Mouse (Mus musculus) hindbrain, embryonic 12.5 days (tissue): Measurements from ENCODE around the gene Spef1. TPM values are rescaled to one million over a fixed set of nuclear protein-coding genes. Genes with fewer than 3 reads are reported as not detected.

Experiments used
- ATAC-seq: fragments of 200-750 bp; cut with Nextera tagmentation; 2 replicates; pipeline ENCODE4 v1.8.0; 2017; ENCODE audit warnings: moderate TSS enrichment; ENCODE audit not compliant: low FRiP score
- H3K27ac ChIP-seq: fragments of 300-500 bp; sonication (generic); 2 replicates; pipeline ENCODE4 v1.5.1; 2016; ENCODE audit warnings: mild to moderate bottlenecking
- H3K27me3 ChIP-seq: fragments of 300-500 bp; sonication (generic); 2 replicates; pipeline ENCODE4 v1.6.1; 2016; ENCODE audit warnings: mild to moderate bottlenecking
- H3K36me3 ChIP-seq: fragments of 300-500 bp; sonication (generic); 2 replicates; pipeline ENCODE4 v1.6.1; 2016; ENCODE audit warnings: mild to moderate bottlenecking
- H3K4me1 ChIP-seq: fragments of 300-500 bp; sonication (generic); 2 replicates; pipeline ENCODE4 v1.6.1; 2016
- H3K4me2 ChIP-seq: fragments of 300-500 bp; sonication (generic); replicated peaks from 2 replicates; pipeline ENCODE4 v1.6.1; 2016; ENCODE audit warnings: mild to moderate bottlenecking
- H3K4me3 ChIP-seq: fragments of 300-500 bp; sonication (generic); 2 replicates; pipeline ENCODE4 v1.5.1; 2016; ENCODE audit warnings: mild to moderate bottlenecking
- H3K9ac ChIP-seq: fragments of 300-500 bp; sonication (generic); 2 replicates; pipeline ENCODE4 v1.6.1; 2016; ENCODE audit warnings: mild to moderate bottlenecking, moderate library complexity
- H3K9me3 ChIP-seq: fragments of 300-500 bp; sonication (generic); replicated peaks from 2 replicates; pipeline ENCODE4 v1.6.1; 2016; ENCODE audit warnings: mild to moderate bottlenecking
- WGBS: fragments of 180-500 bp; shearing (Covaris S2); methylation state at CpG from one replicate; pipeline ENCODE4 v1.1.7; 2016; 5-methylcytosine and 5-hydroxymethylcytosine counted together
- polyA plus RNA-seq: library from polyadenylated mRNA; unstranded; fragments of >200 nt; fragmentation: Nextera tagmentation; extraction: Ambion mirVana; gene quantifications from 2 replicates; pipeline ENCODE4 v1.2.1, GENCODE M21; 2016

Gene Spef1
- polyA plus RNA-seq, 1 experiment from 2014 or later, result 8.9 TPM

DNA sequence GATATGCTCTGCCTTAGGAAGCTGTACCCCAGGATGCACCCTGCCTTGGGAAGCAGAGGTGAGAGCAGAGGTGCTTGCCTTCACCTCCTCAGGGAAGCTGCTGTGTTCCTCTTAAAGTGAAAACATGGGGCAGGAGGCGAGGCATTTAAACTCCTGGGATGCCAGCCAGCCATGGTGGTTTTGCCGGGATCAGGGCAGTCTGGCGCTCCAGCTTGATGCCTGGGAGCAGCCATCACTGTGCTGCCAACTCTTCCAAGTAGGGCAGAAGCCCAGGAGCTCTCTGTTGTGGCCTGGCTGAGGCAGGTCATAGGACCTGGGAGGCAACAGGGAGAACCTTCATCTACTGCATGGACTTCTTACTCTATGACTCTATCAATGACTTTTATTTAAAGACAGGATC lies 14.2 kb upstream of the Spef1 start:
- ATAC-seq, result no peak
- Histone ChIP-seq H3K4me3 (no peak overlapping the region), H3K4me1 (no peaks in the 10 kb centered on the region; the same call in 1 of the 2 replicates), H3K27me3 (no peaks in the 10 kb centered on the region), H3K27ac (no peak overlapping the region), H3K36me3 (peaks cover 19% of the 10 kb centered on the region), H3K9me3 (no peaks in the 10 kb centered on the region), H3K9ac (no peak overlapping the region), H3K4me2 (no peak overlapping the region)
- WGBS, result 94% methylated on average over 3 of the region's 3 CpGs

- H3K36me3 ChIP-seq, result peaks cover 23% of the 10 kb centered on the region
- H3K27ac ChIP-seq, result no peak overlapping the region
- WGBS, result 82% methylated on average over 2 of the region's 2 CpGs
- H3K4me3 ChIP-seq, result no peak overlapping the region
- H3K9ac ChIP-seq, result no peak overlapping the region
- no peaks in the 10 kb centered on the region; the same call in 1 of the 2 replicates for H3K4me1 ChIP-seq
- no peaks in the 10 kb centered on the region for H3K27me3 ChIP-seq
- no peak overlapping the region for H3K4me2 ChIP-seq
- ATAC-seq, result no peak
- H3K9me3 ChIP-seq, result no peaks in the 10 kb centered on the region
These were observed 13.6 kb upstream of the Spef1 start for GRCm38 (mm10) chr2:131200710-131201109.

DNA sequence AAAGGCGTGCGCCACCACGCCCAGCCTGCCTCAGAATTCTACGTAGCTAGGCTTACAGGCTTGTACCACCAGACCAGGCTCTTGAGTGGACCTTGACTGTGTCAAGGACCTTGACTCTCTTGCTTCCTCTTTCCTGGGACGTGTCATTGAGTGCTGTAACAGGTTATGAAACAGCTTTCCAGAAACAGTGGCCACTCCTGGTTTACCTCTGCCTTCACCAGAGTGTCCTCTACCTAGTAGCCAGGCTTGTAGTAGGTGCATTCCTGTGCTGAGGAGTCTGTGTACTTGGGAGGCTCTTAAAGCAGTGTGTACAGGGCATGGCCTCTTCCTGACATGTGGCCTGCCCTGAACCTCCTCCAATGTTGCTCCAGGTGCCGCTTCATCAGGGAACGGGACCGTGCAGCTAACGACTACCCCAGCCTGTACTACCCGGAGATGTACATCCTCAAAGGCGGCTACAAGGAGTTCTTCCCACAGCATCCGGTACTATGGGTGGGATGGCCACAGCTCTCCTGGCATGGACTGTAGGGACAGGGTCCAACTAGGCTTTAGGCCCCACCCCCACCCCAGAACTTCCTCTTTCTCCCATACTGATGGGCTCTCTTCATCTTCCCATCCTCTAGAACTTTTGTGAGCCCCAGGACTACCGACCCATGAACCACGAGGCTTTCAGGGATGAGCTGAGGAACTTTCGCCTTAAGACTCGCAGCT lies 9.7 kb upstream of the Spef1 start:
- no peaks in the 10 kb centered on the region for H3K27me3 ChIP-seq
- H3K9ac ChIP-seq, result no peak overlapping the region
- peaks cover 57% of the 10 kb centered on the region for H3K36me3 ChIP-seq
- 0 out of 2 replicates have a peak, but pooled peaks cover 1% of the 10 kb centered on the region for H3K4me1 ChIP-seq
- H3K27ac ChIP-seq, result no peak overlapping the region
- ATAC-seq, result no peak
- WGBS, result 95% methylated on average over 16 of the region's 16 CpGs
- no peak overlapping the region for H3K4me2 ChIP-seq
- H3K9me3 ChIP-seq, result no peaks in the 10 kb centered on the region
- H3K4me3 ChIP-seq, result no peak overlapping the region

GRCm38 (mm10) chr2:131191005-131191390 lies 3.9 kb upstream of the Spef1 start:
- peaks cover 39% of the 10 kb centered on the region for H3K36me3 ChIP-seq
- H3K9ac ChIP-seq, result no peak overlapping the region
- ATAC-seq, result no peak
- no peaks in the 10 kb centered on the region for H3K9me3 ChIP-seq
- H3K27ac ChIP-seq, result peak overlapping the region; percentile 87
- no peaks in the 10 kb centered on the region for H3K27me3 ChIP-seq
- 0 out of 2 replicates have a peak overlapping the region, but pooled peaks have one; percentile 29 for H3K4me2 ChIP-seq
- no peak overlapping the region for H3K4me3 ChIP-seq
- peaks cover 46% of the 10 kb centered on the region for H3K4me1 ChIP-seq
- whole genome bisulfite sequencing, result 68% methylated on average over 7 of the region's 7 CpGs

GRCm38 (mm10) chr2:131190344-131191004 lies 3.4 kb upstream of the Spef1 start:
- whole genome bisulfite sequencing, result 16% methylated on average over 10 of the region's 10 CpGs

GRCm38 (mm10) chr2:131189521-131190309 lies 2.6 kb upstream of the Spef1 start:
- peak overlapping the region; percentile 87 for H3K27ac ChIP-seq
- peaks cover 3% of the 10 kb centered on the region; the same call in 1 of the 2 replicates for H3K27me3 ChIP-seq
- H3K4me2 ChIP-seq, result peak overlapping the region; percentile 29
- peaks cover 46% of the 10 kb centered on the region for H3K4me1 ChIP-seq
- ATAC-seq, result no peak
- no peaks in the 10 kb centered on the region for H3K9me3 ChIP-seq
- 44% methylated on average over 5 of the region's 5 CpGs for WGBS
- H3K4me3 ChIP-seq, result no peak overlapping the region
- peak overlapping the region; percentile 23; the same call in 1 of the 2 replicates for H3K9ac ChIP-seq
- H3K36me3 ChIP-seq, result peaks cover 27% of the 10 kb centered on the region

More at GRCm38 (mm10) chr2:131190344-131191004, 3.4 kb upstream of the Spef1 start:
- peak; percentile 71 for ATAC-seq
- H3K36me3 ChIP-seq, result peaks cover 35% of the 10 kb centered on the region
- H3K4me2 ChIP-seq, result peak overlapping the region; percentile 29; the same call in 1 of the 2 replicates
- no peak overlapping the region for H3K9ac ChIP-seq
- peaks cover 46% of the 10 kb centered on the region for H3K4me1 ChIP-seq
- peak overlapping the region; percentile 87 for H3K27ac ChIP-seq
- no peaks in the 10 kb centered on the region for H3K9me3 ChIP-seq
- 0 out of 2 replicates have a peak overlapping the region, but pooled peaks have one; percentile 3 for H3K4me3 ChIP-seq
- H3K27me3 ChIP-seq, result peaks cover 3% of the 10 kb centered on the region; the same call in 1 of the 2 replicates

GRCm38 (mm10) chr2:131188311-131188710 lies 1.2 kb upstream of the Spef1 start:
- 94% methylated on average over 5 of the region's 5 CpGs for WGBS

GRCm38 (mm10) chr2:131187602-131187922 lies 480 bp upstream of the Spef1 start:
- peak overlapping the region; percentile 76 for H3K27ac ChIP-seq
- H3K4me2 ChIP-seq, result peak overlapping the region; percentile 70
- peaks cover 3% of the 10 kb centered on the region; the same call in 1 of the 2 replicates for H3K27me3 ChIP-seq
- no peaks in the 10 kb centered on the region for H3K9me3 ChIP-seq
- peak overlapping the region; percentile 83 for H3K9ac ChIP-seq
- peaks cover 46% of the 10 kb centered on the region for H3K4me1 ChIP-seq
- WGBS, result 25% methylated on average over 3 of the region's 3 CpGs
- H3K4me3 ChIP-seq, result peak overlapping the region; percentile 67
- ATAC-seq, result no peak
- H3K36me3 ChIP-seq, result peaks cover 6% of the 10 kb centered on the region; the same call in 1 of the 2 replicates

More at GRCm38 (mm10) chr2:131188311-131188710, 1.2 kb upstream of the Spef1 start:
- Histone ChIP-seq H3K9me3 (no peaks in the 10 kb centered on the region), H3K27ac (no peak overlapping the region), H3K4me3 (peak overlapping the region; percentile 67; the same call in 1 of the 2 replicates), H3K36me3 (peaks cover 13% of the 10 kb centered on the region), H3K4me2 (peak overlapping the region; percentile 70), H3K4me1 (peaks cover 46% of the 10 kb centered on the region), H3K27me3 (peaks cover 3% of the 10 kb centered on the region; the same call in 1 of the 2 replicates), H3K9ac (peak overlapping the region; percentile 83; the same call in 1 of the 2 replicates)
- ATAC-seq, result no peak

DNA sequence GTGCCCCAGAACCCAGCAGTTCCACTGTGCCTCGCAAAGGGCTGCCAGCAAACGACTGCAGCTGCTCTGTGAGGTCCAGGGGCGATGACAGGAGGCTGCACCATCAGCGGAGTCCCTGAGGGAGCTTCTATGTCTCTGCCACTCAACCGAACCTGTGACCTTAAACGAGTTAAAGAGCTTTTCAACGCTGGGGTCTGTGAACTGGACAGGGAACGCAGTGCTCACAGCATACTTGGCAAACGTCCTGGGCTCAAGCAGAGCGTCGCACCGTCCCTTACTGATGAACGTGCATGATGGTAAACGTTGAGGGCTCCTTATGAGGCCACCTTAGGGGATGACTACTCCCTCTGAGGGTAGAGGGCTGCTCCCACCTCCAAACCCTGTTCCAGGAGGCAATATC lies 739 bp downstream of the Spef1 start:
- Histone ChIP-seq H3K4me1 (peaks cover 41% of the 10 kb centered on the region), H3K36me3 (no peaks in the 10 kb centered on the region), H3K9me3 (no peaks in the 10 kb centered on the region), H3K9ac (peak overlapping the region; percentile 83), H3K4me2 (peak overlapping the region; percentile 70), H3K4me3 (peak overlapping the region; percentile 67), H3K27me3 (peaks cover 3% of the 10 kb centered on the region; the same call in 1 of the 2 replicates), H3K27ac (peak overlapping the region; percentile 76)
- under 1% methylated on average over 14 of the region's 14 CpGs for WGBS
- ATAC-seq, result no peak; the same call in 1 of the 2 replicates

GRCm38 (mm10) chr2:131179990-131180587 lies 7.0 kb downstream of the Spef1 start, which contains the start of gene Cenpb:
TSS of gene Cenpb (minus strand) at chr2:131180067.
- ATAC-seq, result peak; percentile 76
- Histone ChIP-seq H3K9ac (peak within 1 kb of the TSS; percentile 88), H3K9me3 (no peaks in the 10 kb centered on the region), H3K36me3 (peaks cover 10% of the 10 kb centered on the region), H3K4me2 (peak within 1 kb of the TSS; percentile 97), H3K4me1 (peaks cover 39% of the 10 kb centered on the region), H3K4me3 (peak within 1 kb of the TSS; percentile 80), H3K27ac (peak within 1 kb of the TSS; percentile 93), H3K27me3 (no peaks in the 10 kb centered on the region)
- WGBS, result 2% methylated on average over 50 of the region's 57 CpGs

DNA sequence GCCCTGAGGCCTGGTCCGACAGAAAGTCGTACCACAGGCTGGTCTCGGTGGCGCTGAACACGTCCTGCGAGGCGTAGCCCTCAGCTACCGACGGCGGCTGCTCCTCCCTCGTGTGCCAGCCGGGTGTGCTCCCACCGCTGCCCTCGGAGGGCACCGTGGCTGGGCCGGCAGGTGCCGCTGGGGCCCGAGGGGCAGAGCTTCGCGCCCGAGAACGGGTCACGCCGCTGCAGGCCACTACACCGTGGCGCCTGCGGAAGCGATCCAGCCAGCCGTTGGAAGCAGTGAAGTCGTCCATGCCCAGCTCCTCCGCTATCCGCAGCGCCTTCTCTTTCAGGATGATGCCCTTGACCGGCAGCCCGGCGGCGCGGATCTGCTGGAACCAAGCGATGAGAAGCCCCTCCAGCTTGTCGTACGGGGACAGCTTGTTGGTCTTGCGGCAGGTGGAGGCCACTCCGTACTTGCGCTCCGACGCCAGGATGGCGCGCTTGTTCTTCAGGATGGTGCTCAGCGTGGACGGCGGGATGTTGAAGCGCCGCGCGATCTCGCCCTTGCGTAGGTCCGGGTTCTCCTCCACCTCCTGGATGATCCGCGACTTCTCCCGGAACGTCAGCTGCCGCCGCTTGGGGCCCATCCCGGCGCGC lies 7.7 kb downstream of the Spef1 start:
- Histone ChIP-seq H3K9ac (peak overlapping the region; percentile 88), H3K36me3 (peaks cover 10% of the 10 kb centered on the region), H3K27ac (peak overlapping the region; percentile 93), H3K27me3 (no peaks in the 10 kb centered on the region), H3K4me3 (peak overlapping the region; percentile 80), H3K9me3 (no peaks in the 10 kb centered on the region), H3K4me2 (peak overlapping the region; percentile 97), H3K4me1 (peaks cover 46% of the 10 kb centered on the region)
- ATAC-seq, result peak; percentile 67
- WGBS, result under 1% methylated on average over 66 of the region's 67 CpGs
